Mouse (Mus musculus) spleen, postnatal 10 days (tissue): ENCODE measurements at regions not wholly inside any gene's neighbourhood (a gene's known extent, or its start where the extent isn't known, plus 50 kb on each side); places are given as distances from the start of the nearest gene placed in this dataset.

Source experiments
- DNase-seq, 2 experiments: peaks; one replicate each; pipeline ENCODE4 v3.0.0; 2021 to 2022; ENCODE audit warnings: low spot score in 2 of 2

DNA sequence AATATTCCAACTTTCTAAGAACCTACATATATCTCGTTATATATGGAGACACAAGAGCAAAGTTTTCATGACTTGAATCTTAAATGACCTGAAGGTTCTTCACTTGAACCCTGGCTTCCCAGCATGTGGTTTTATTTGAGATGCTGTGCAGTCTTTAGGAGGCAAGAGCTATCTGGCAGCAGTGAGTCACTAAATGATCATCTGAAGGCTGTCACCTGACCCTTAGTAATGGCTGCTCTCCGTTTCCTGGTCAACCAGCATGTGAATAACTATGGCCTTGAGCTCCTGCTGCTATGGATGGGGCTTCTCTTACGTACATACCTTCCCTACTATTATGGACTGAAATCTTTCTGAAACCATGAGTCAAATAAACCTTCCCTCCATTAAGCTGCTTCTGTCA is 149.8 kb upstream of the Zpld1 start:
- DNase-seq = no peak

DNA sequence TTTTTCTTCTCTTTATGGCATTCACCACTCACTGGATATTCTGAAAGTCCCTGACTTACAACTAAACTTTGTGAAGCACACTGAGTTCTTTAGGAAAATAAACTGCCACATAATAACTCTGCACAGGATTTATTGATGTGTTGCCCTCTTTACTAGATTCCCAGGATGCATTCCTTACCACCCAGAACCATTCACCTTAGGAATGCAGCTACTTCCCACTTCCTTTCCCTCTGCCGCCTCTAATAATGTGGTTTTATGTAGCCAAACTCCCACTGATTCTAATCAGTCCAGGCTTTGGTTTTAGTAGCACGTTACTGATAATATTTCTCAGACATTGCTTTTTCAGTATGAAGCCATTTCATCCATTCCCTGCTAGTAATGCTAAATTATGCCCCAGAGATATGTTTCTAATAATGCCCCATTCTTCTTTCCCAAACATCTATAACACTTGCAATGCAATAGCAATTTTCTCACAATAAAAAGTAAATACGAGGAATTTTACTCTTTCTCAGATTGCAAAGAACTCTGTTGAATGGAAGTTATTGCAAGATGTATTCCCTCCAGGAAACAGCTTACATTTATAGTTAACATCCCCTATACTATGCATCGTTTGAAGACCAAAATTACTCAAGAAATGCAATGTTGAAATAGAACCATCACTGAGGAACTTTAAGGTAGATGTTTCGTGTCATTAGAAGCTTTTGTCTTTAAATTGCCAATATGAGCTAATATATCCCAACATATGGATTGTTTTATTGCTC is 145.2 kb upstream of the Zpld1 start:
- no peak for DNase-seq

DNA sequence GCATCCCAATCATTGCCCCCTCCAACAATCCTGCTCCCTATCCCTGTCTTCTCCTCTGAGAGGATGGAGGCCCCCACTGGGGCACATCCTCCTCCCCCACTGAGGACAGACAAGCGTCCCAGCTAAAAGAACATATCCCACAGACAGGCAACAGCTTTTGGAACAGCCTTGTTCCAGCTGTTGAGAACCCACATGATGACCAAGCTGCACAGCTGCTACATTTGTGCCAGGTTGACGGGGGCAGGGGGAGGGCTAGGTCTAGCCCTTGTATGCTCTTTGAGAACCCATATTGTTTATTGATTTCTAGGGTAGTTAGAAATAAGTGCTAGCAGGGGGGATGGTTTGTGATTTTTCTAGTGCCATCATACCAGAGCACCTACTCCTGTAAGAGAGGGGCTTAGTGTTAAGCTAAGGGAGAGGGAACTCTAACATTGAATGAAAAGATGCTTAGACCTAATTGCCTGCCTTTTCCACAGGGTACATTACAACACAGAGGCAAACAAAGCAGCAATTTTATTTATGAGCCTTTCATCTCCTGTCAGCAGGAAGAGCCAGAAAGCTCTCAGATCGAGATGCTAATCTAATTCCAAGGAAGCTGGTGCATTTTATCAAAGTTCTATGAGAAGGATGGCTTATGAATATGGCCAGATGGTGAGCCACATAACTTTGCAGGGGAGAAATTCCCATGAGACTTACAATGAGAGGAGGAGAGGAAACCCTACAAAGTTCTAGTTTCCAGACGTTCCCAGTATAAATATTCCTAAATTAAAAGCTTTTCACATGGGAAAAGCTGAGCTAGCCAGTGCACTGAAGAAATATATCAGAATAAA is 137.6 kb upstream of the Zpld1 start:
- DNase-seq = no peak

DNA sequence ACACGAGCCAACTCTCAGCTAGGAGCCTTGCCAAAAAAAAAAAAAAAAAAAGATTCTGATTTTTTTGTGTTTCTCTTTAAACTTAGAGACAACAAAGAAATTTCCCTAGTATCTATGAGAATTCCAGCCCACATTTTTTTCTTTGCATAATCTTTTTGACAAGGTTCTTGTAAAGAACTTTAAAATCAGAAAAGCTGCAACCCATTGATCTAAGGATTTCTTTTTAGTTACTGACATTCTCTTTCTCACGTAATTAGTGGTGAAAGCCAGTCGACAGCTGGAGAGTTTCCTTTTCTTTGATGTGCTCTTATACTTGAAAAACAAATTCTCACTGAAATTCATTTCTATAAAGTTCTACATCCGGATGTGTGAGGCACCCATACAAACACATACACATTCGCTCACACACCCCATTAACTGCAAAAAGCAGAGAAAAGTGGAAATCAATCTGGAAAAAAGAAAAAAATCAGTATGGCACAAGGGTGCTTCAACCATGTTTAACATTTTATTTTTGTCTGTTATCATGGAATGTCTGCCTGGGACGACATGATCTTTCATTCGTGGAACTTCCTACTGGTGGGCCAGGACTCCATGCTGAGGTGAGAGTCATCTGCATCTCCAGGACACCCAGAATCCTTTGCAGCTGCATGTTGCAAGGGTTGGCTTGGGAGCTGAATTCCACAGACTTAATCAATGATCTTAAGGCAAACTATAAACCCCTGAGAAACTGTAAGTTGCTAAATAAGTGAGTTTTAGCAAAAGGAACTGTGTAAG is 124.0 kb upstream of the Zpld1 start:
- no peak for DNase-seq

DNA sequence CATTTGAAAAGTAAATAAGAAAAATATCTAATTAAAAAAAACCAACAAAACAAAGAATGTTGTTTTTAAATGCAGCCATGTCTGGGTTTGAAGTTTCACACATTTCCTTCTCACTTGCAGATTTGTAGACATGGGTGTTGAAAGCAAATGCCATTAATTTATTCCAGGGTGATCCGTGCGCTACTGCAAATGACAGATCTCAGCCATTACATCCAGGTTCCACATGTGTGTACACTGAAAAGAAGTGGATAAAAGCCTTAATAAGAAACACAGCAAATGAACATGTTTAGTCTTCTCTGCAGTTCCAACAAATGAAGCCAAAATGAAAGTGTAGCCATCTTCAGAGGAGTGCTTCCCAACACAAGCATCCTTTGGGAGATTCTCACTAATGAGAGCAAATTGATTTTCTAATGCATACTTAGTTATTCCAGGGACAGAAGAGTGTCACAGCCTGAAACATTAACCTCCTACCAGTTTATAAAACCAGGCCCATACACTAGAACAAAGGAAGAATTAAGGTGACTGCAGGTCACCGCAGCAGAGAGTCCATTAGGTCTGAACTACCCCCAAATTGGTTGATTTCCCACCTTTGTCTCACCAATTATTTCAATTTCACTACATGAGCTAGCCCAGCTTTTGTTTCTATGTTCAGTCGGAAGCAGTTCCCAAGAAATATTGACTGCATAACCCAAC is 123.2 kb upstream of the Zpld1 start:
- no peak for DNase-seq

DNA sequence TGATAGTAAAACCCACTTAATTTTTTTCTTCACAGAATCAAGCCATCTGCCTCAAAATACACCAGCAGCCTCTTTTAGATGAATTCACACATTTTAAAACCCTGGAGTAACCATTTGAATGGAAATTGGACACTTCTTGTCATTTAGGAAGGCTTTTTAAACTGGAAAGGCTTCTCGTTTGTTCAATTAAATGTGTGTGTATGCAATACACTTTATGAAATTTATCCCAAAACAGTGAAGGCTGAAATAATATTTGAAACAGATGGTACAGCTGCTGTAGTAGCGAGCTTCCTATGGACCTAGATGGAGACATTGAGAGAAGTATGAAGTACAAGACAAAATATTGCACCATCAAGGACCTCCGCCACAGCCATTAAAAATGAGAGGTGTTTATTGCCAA is 121.1 kb upstream of the Zpld1 start:
- no peak for DNase-seq

DNA sequence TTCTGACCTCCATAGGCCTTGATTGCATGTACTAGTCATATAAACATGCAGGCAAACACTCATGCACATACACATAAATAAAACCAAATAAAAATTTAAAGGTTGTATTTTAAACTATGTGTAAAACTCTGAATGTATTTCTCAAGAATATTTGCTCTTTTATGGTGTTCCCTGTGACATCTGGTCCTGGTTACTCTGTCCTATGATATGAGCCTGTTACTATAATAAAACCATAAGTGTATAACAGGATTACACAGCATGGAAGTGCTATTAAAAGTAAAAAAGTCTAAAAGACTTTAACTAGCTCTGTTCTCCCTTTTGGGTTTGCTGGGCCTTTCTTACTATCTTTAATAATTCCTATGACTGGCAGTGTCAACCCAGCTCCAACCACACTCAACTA is 103.0 kb upstream of the Zpld1 start:
- DNase-seq = no peak

DNA sequence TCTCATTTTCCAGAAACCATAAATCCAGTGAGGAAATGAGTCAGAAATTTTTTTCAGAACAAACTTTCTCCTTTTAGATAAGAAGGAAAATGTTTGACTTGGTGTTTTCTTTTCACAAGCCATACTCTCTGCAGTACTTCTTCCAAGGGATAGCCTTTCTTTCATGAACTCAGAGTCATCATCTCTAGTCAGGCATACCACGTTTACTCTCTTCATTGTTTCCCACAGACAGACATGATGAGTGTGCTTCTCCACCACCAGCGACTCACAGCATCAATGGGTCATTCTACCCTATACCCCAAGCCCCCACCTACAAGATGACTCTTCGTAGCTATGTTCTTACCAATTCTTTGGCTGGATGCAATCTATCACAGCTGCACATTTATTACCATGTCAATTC is 97.1 kb upstream of the Zpld1 start:
- DNase-seq = no peak

DNA sequence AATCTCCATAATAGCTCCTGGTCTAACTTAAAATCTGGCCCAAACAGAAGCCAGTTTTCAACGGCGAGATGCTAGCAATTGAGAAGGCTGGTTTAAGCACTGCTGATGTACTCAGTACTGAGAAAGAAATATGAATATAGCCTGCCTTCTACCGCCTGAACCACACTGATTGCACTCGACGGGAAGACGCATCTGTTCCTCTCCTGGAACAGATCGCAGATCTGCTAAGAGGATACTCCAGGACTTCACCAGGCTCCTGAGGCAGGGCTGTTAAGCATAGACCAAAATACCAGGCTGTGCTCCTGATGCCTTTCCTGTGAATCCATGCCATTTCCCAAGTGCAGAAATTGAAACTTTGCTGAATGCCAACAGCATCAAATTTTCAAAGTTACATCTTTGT is 92.6 kb upstream of the Zpld1 start:
- no peak for DNase-seq

DNA sequence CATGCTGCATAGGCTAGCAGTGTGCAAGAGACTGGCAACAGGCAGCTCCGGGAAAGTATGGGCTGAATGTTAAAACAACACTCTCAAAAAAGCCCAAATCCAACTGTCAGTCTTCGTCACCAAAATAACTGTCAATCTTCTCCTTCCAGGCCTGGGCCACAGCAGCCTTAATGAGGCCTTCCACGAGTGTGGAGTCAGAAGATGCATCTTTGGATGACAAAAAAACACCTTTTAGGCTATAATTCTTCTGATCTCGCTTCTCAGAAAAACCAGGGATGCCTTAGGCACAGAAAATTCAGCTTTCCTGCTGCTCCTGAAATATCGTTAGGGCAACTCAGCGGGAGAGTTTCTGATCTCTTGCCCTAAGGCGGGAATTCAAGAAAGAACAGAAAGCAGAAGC is 82.2 kb upstream of the Zpld1 start:
- DNase-seq = no peak

DNA sequence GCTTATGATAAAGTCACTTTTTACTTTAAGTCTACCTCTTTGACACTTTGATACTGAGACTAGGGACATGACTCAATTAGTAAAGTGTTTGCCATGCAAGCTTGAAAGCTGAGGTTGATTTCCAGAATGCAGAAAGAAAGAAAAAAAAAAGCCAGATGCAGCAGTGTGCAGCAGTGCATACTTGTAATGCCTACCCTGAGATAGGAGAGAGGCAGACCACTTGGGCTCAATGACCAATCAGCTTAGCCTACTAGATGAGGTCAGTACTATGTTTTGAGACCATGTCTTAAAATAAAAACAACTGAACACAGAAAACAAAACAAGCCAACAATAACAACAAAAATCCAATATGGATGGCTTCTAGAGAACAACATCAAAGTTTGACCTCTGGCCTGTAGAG is 81.4 kb upstream of the Zpld1 start:
- no peak for DNase-seq

DNA sequence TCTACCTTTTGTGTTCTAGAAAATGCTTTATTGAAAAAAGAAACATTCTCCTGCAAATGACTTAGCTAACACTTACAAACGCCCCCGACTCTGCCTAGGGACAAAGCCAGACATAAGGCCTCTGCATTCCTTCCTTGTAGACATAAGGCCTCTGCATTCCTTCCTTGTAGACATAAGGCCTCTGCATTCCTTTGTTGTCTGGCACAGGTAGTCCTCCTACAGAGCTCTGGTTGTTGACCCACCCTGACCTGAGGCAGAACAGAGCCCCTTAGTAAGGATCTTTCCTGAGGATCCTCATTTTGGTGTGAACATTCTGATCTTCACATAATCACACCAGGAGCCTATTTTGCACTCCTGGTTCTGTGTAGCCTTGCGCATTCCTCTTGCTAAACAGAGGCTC is 80.9 kb upstream of the Zpld1 start:
- DNase-seq = no peak

DNA sequence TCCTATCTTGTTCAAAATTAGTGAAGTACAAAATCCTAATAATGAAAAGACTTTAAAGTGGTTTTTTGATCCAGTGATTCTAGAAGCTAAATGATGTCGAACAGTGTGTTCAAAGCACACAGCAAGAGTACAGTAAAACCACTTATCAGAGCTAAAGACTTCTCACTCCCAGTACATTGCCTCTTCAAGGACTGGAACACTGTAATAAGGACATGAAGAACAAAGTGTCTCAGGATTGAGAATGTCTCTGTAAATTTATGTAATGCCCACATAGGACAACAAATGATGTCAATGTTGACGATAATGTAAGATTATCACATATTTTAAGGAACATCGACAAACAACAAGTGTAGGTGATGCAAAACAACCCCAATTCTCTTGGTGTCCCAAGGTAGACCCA is 78.1 kb upstream of the Zpld1 start:
- DNase-seq = no peak

DNA sequence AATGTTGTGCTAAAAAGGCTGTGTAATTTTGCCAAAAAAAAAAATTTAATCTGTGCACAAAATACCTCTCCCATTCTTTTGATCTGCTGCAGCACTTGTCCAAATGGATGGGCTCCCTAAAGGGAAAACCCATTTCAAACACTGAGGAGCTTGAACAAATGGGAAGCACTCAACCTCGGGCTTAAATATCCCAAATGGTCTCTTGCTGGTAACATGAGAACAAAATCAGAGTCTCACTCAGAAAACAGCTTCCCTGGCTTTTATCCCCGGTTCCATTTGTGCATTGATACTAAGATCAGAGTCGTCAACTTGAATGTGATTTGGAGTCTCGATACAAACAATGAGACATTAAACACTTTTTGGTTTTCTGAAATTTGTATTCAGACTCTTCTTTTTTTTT is 59.9 kb upstream of the Zpld1 start:
- no peak for DNase-seq

DNA sequence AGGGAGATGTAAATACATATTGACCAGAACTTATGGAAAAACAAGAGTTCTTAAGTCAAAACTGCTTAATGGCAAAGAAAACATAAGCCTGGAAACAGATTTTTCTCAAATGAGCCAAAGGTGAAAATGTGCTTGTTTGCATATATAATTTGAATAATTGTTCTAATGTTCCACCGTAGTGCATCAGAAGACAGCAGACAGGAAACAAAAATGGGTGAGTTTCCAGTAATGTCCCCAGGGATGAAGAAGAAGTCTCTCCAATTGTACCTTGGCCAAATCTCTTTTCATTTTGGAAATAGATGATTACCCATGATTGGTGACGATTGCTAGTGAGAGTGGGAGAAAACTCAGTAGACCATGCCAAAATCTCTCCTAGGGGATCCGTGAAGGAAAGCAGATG is 58.3 kb upstream of the Zpld1 start:
- DNase-seq = no peak
